Mouse (Mus musculus) embryonic fibroblast, embryonic 13.5 days (primary cell): ENCODE results near the gene Mast1.

Experiments used
- CTCF ChIP-seq: IDR thresholded peaks from 2 replicates; pipeline ENCODE4 v1.5.1; 2011; ENCODE audit warnings: mild to moderate bottlenecking, control low read depth, low read length, moderate library complexity, borderline replicate concordance; ENCODE audit not compliant: insufficient read depth
- POLR2A ChIP-seq: IDR thresholded peaks from 2 replicates; pipeline ENCODE4 v1.6.1; 2011; ENCODE audit warnings: low read depth, mild to moderate bottlenecking, control low read depth, low read length, moderate library complexity

DNA sequence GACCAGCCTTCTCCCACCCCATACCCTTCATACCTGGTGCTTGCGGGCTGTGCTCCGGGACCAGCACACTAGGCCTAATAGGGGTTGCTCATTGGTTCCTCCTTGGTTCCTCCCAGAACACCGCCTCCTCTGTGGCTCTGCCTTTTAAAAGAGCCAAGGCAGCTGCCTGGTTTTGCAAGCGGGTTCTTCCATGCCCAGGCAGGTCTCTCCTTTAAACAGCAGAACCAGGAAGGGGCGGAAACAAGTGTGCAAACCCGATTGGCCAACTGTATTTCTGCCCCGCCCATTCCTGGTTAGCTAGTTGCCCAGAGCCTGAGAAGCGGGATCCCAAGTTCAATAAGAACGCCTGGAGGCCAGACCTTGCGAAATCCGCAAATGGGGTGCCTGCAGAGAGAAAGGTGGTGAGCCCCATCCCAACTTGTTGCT, 43.4 kb downstream of the Mast1 start, which contains the start of gene Gcdh:
- peak; percentile 68 for TF ChIP-seq POLR2A
- TF ChIP-seq CTCF, result no peak
